Mouse (Mus musculus) megakaryocyte, embryonic 14.5 days (primary cell): ENCODE measurements around the gene Mrpl49.

Experiments
- FLI1 ChIP-seq: IDR thresholded peaks from 2 replicates; pipeline ENCODE4 v1.6.1; 2012; ENCODE audit warnings: low read length, inconsistent platforms, mixed read lengths
- GATA1 ChIP-seq: IDR thresholded peaks from 3 replicates; pipeline ENCODE4 v1.6.1; 2012; ENCODE audit warnings: mixed read lengths, low read length, inconsistent platforms, borderline replicate concordance

DNA sequence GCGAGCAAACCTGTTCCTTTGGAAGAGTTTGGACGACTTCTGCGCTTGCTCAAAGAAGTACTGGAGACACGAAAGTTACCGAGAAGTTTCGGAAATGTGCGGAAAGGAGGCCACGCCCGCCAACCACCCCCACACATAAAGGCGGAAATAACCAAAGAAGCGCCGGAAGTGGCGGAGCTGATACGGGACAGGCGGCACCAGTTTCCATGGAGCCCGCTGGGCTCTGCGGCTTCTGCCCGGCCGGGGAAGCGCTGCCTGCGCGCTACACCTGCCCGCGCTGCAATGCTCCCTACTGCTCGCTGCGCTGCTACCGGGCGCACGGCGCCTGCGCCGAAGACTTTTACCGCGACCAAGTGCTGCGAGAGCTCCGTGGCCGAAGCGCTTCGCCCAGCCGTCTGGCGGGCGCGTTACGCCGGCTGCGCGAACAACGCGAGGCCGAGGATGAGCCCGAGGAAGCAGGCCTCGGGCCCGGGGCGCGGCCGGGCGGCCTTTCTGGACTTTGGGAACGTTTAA lies 3.5 kb upstream of the Mrpl49 start, which contains the start of gene Znhit2:
- TF ChIP-seq GATA1 (peak; percentile 93), FLI1 (peak; percentile 90; the same call in 1 of the 2 replicates)
